Mouse (Mus musculus) left cerebral cortex, postnatal 14 days (tissue): ENCODE data around the gene Letm1. TPM values are rescaled to one million over a fixed set of nuclear protein-coding genes. Genes with fewer than 3 reads are reported as not detected.

Experiments used
- DNase-seq, 2 experiments: peaks; one replicate each; pipeline ENCODE4 v3.0.0; 2021 to 2022; ENCODE audit warnings: low spot score in 2 of 2, mixed read lengths in 1 of 2
- intact Hi-C: fragments of 180-260 bp; cut with DNase I; formaldehyde crosslinking; loops from one replicate; pipeline ENCODE4 v1.15.1; 2025
- total RNA-seq, 2 experiments: library from RNA; stranded (reverse); gene quantifications; 2 replicates each; pipeline ENCODE4 v1.2.3; 2021

Gene Letm1
- total RNA-seq, 2 experiments from 2014 or later: 104 to 111 TPM

DNA sequence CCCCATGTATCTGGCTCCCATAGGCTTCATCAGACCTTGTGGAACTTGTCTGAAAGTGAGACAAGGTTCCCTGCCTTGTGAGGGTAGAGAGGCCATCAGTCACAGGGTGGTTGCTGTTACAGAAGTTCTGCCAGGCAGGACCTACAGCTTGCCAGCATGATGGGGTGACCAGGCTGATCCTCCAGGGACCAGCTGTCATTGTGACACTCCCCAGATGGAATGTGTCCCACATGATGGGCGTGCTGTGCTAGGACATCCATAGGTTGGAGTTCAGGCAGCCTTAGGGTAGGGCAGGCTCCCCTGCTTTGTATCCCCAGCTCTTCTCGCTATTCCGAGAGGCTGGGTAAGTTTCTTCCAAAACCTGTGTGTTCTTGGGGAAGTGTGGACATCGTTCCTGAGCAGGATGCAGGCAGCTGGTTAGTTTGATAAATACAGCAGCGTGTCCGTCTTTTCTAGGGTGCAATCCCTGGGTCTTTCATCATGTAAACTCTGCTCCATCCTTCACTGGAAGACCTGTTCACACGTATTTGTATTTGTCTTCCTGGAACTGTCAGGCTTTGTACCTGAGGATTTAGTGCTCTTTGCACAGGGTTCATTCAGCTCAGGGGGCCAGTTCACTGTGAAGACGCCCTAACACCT, 61.6 kb downstream of the Letm1 start:
- intact Hi-C loops: no loop called here
- DNase-seq: no peak

DNA sequence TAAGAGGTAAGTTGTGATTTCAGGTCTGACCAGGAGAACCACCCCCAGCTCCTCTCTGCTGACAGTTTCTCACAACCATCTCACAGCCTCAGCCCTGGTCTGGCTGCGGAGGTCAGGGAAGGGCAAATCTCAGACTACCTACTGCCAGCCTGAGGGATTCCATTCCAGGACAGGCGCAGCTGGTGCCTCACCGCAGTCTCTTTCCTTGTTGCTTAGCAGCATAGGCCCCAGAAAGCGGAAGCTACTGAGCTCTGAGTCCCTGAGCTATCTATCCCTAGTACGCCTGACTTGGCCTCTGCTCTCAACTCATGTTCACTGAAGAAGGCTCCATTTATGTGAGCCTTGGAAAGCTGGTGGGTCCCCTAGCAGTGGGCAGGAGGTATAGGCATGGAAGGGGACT, 64.2 kb downstream of the Letm1 start:
- no peak for DNase-seq
- intact Hi-C loops: no loop called here

DNA sequence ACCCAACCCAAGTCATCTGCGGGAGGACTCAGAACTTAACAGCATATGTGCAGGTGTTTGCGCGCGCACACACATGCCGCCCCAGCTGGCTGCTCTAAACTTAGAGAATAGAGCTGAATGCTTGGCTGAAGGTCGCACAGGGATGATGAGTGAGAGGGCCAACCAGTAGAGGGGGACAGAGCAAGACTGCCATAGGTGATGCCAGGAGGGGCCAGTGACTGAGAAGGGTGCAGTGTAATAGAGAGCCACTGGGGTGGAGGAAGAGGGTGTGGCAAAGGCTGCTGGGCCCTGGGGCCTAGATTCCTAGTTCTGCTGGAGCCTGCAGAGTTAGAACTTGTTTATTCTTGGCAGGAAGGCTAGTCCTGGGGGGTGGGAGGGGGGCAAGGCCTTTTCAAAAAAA, 66.2 kb downstream of the Letm1 start:
- DNase-seq: no peak
- intact Hi-C loops: no loop called here

- DNase-seq: no peak
- intact Hi-C loops: no loop called here
These were observed 67.4 kb downstream of the Letm1 start for GRCm38 (mm10) chr5:33715182-33715581.

- DNase-seq: no peak
- intact Hi-C loops: no loop called here
These were observed 70.1 kb downstream of the Letm1 start for GRCm38 (mm10) chr5:33712550-33712949.

DNA sequence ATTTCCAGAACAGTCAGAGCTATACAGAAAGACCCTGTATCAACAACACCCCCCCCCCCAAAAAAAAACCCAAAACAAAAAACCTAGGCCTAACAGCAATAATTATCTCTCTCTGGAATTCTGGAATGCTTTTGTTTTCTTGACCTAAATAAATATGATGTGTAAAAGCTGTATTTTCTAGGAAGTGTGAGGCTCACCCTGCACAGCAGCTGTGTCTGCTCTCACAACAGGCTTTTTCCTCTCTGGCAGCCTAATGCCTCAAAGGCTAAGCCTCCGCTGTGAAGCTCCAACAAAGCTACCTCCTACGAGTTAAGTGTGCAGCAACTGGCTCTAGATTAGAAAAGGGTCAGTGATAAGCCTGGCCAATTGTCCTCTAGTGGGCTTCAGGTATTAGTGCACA, 73.6 kb downstream of the Letm1 start:
- intact Hi-C loops: no loop called here
- no peak for DNase-seq

- intact Hi-C loops: no loop called here
- no peak for DNase-seq
These were observed 75.5 kb downstream of the Letm1 start for GRCm38 (mm10) chr5:33707163-33707562.

DNA sequence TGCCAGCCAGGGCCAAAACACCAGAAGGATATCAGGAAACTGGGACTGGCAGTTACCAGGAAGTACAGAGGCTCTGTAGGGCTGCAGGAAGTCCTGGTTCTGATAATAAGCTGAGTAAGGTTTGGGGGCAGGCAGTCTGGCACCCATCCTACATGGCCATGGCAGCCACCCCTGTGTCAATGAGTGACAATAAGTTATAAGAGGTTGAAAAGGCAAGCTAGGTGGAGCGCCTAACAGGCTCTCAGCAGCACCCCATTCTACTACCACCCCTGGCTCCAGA, 76.3 kb downstream of the Letm1 start:
- intact Hi-C loops: no loop called here

GRCm38 (mm10) chr5:33705612-33706349, 76.8 kb downstream of the Letm1 start:
- no peak for DNase-seq
- intact Hi-C loops: no loop called here

More for the DNA sequence above, 76.3 kb downstream of the Letm1 start:
- DNase-seq: no peak

GRCm38 (mm10) chr5:33704945-33705611, 77.5 kb downstream of the Letm1 start:
- intact Hi-C loops: no loop called here
- DNase-seq: peak; percentile 39 to 54

DNA sequence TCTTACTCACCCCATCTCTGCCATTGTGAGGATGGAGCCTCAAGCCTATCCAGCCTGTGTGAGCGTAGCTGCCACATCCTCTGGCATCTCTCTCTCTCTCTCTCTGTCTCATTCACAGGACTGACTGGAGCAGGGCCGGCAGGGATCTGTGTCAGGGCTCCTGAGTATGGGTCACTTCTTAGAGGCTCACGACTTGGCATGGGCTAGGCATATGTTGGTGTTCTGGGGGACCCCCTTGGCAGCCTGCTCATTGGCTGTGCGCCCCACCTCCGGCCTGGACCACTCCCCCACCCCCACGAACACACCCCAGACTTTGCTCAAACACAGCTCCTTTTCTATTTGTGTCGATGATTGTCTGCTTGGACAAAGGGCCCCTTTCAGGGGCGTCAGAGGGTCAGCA, 78.6 kb downstream of the Letm1 start:
- DNase-seq: no peak
- intact Hi-C loops: no loop called here

GRCm38 (mm10) chr5:33701832-33702231, 80.8 kb downstream of the Letm1 start:
- intact Hi-C loops: no loop called here
- no peak for DNase-seq

- DNase-seq: no peak
- intact Hi-C loops: no loop called here
These were observed 82.6 kb downstream of the Letm1 start for GRCm38 (mm10) chr5:33700010-33700409.

GRCm38 (mm10) chr5:33698669-33699068, 83.9 kb downstream of the Letm1 start:
- intact Hi-C loops: no loop called here
- no peak for DNase-seq

DNA sequence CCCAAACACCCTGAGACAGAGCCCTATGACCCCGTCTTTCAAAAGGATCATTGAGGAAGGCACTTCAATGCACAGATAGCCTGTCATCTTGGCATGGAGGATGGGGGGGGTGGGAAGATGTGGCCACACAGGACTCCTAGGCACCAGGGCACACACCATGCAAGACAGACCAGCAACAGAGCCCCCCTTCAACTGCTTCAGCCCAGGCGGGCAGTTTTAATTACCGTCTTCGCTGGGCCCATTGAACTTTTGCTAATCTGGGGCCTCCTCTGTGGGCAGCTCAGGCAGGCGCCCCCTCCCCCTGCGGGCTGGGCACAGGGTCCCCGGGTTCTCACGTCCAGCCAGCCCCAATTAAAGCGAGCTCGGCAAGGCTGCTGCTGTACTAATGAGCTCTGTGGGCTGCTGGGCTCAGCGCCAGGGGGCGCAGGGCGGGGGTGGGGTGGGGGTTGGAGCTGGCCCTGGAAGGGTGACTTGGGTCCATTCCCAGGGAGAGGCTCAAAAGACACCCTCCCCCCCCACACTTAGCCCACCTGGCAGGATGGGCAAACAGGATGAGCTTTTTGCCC, 84.6 kb downstream of the Letm1 start:
- peak; percentile 52 to 62 for DNase-seq
- intact Hi-C loops: no loop called here

DNA sequence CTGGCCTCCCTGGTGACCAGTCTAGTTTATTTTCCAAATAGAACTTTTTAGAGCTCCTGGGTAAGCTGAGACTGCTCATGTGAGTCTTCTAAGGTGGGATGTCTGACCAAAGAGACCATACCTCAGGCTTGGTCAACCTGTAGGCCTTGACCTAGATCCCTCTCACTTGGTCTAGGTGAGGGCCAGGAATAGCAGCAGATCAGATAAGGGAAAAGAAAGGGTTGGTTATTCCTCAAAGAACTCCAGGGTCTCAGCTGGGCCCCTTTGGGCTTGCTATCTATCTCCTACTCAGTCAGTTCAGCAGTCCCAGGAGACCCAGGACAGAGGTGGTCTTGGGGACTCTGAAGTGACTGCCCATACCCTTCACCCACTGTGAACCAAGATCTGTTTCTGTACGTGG, 85.1 kb downstream of the Letm1 start:
- DNase-seq: no peak
- intact Hi-C loops: no loop called here

DNA sequence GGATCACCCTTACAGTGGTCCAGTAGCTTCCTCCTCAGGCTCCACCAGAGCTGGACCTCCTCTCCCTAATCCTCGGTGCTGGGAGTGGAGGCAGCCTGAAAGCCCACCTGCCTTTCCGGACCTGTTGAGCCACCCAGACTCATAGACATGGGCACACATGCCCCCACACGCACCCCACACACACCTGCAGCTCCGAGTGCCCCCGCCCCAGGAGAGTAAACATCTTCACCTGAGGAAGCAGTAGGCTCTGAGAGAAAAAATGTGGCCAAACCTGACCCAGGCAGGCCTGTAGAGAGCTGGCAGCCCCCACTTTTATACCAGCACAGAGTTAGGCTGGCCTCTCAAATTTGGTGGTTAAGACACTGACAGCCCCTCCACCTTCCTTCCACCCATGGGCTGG, 86.2 kb downstream of the Letm1 start:
- no peak for DNase-seq
- intact Hi-C loops: no loop called here

- intact Hi-C loops: no loop called here
These were observed 86.9 kb downstream of the Letm1 start for GRCm38 (mm10) chr5:33695718-33696121.

DNA sequence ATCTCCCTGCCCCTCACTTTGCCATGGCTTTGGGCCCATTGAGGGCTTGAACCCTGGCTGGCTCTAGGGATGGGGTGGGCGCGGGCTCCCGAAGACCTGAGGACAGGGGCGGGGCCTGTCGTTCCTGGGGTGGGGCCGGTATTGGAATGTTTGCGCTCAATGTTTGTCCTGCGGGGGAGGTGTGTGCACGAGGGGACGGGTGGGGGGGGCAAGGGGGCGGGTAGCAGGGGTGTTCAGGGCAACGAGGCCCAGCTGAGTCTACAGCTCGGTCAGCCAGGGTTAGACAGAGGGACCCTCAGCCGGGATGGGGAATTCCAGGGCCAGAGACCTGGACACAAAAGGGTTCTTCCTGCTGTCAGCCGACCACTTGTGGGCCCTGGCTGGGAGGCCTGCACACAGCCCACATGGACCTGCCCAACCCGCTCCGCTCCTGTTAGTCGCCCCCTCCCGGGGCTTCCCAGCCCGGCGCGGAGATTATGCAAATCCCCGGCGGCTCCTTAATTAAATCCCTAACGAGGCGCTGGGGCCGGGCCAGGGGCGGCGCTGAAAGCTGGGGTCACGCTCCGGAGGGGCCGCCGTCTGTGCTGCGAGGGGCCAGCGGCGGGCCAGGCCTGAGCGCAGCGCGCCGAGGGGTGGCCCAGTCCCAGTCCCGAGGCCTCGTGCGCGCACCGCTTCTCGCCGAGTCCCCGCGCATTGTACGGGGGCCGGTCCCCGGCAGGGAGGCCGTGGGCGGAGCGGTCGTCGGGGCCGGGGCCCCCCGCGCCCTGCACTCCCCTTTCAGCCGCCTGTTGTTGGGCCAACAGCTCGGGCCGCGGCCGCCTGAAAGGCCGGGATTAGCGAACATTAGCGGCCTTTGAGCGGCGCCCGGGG, 87.5 kb downstream of the Letm1 start:
- DNase-seq: peak in 1 of 2 experiments; percentile 43
- intact Hi-C loops: no loop called here

More at GRCm38 (mm10) chr5:33695718-33696121, 86.9 kb downstream of the Letm1 start:
- DNase-seq: no peak

GRCm38 (mm10) chr5:33694461-33694847, 88.2 kb downstream of the Letm1 start:
- intact Hi-C loops: no loop called here
- DNase-seq: no peak
